Mouse (Mus musculus) megakaryocyte progenitor cell, adult 5-6 weeks (primary cell): ENCODE results near the gene Filip1. TPM values are rescaled to one million over a fixed set of nuclear protein-coding genes. Genes with fewer than 3 reads are reported as not detected.

Source experiments
- ATAC-seq: replicated peaks from 2 replicates; pipeline ENCODE4 v1.8.0; 2016; ENCODE audit warnings: mild to moderate bottlenecking, moderate TSS enrichment, inconsistent platforms; ENCODE audit not compliant: poor library complexity
- total RNA-seq, 2 experiments: library from RNA; stranded (forward) in 1 of 2; stranded (reverse) in 1 of 2; fragments of 157-497, 149-512 nt in 1 of 2; fragments of 200-1000 nt in 1 of 2; gene quantifications; 2 replicates each; pipeline versions ENCODE4 v1.2.3 to v1.2.4; 2015 to 2017

Gene Filip1
- total RNA-seq, 2 experiments from 2014 or later = 0.58 to 1.3 TPM

GRCm38 (mm10) chr9:79983244-79983643 lies 29.4 kb downstream of the Filip1 start:
- ATAC-seq = no peak

GRCm38 (mm10) chr9:79979274-79979673 lies 33.4 kb downstream of the Filip1 start:
- ATAC-seq = no peak

GRCm38 (mm10) chr9:79978228-79979024 lies 34.2 kb downstream of the Filip1 start:
- ATAC-seq = peak; percentile 56

GRCm38 (mm10) chr9:79977549-79977971 lies 35.1 kb downstream of the Filip1 start:
- peak; percentile 76 for ATAC-seq

GRCm38 (mm10) chr9:79976789-79977188 lies 35.9 kb downstream of the Filip1 start:
- no peak for ATAC-seq

GRCm38 (mm10) chr9:79975121-79975520 lies 37.5 kb downstream of the Filip1 start:
- ATAC-seq = no peak

- no peak for ATAC-seq
These were observed 39.1 kb downstream of the Filip1 start for GRCm38 (mm10) chr9:79973582-79973981.

- no peak for ATAC-seq
These were observed 39.9 kb downstream of the Filip1 start for GRCm38 (mm10) chr9:79972705-79973104.

GRCm38 (mm10) chr9:79971619-79972018 lies 41.0 kb downstream of the Filip1 start:
- peak; percentile 72 for ATAC-seq

- peak; percentile 65 for ATAC-seq
These were observed 42.0 kb downstream of the Filip1 start for GRCm38 (mm10) chr9:79970659-79971118.

- no peak for ATAC-seq
These were observed 43.1 kb downstream of the Filip1 start for GRCm38 (mm10) chr9:79969544-79969943.

GRCm38 (mm10) chr9:79966711-79967487 lies 45.8 kb downstream of the Filip1 start:
- no peak for ATAC-seq

- no peak for ATAC-seq
These were observed 46.9 kb downstream of the Filip1 start for GRCm38 (mm10) chr9:79965600-79966392.

- no peak for ATAC-seq
These were observed 47.6 kb downstream of the Filip1 start for GRCm38 (mm10) chr9:79965003-79965402.

- peak; percentile 47 for ATAC-seq
These were observed 50.9 kb downstream of the Filip1 start for GRCm38 (mm10) chr9:79961630-79962285.

GRCm38 (mm10) chr9:79960453-79960852 lies 52.2 kb downstream of the Filip1 start:
- ATAC-seq = peak; percentile 92

GRCm38 (mm10) chr9:79958395-79958794 lies 54.3 kb downstream of the Filip1 start:
- ATAC-seq = no peak

GRCm38 (mm10) chr9:79954944-79955343 lies 57.7 kb downstream of the Filip1 start:
- no peak for ATAC-seq

GRCm38 (mm10) chr9:79951984-79952383 lies 60.7 kb downstream of the Filip1 start:
- peak; percentile 57 for ATAC-seq

- ATAC-seq = peak; percentile 60
These were observed 61.3 kb downstream of the Filip1 start for GRCm38 (mm10) chr9:79951339-79951738.
